In the genomic region with DNA sequence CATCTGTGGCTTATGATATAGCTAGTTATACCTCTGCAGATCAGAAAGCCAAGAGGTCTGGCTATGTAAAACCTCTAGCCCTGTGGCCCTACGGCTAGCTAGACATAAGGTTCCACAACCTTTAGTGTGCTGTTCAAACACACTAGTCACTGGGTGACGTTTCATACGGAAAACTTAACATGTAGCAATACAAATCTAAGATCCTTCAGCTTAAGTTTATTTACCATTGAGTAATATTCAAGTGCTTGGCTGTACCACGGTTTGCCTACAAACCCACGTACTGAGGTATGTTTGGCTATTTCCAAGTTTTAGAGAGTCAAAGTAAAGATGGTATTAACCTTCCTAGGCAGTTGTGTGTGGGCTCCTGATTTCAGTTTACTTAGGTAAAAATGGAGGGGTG, we compare ENCODE assay signal across 35 mouse cellular contexts.
"Had no signal": no experiment of that assay in that cellular context is flagged by ENCODE, and none has a peak within 500 bp of the region (broad histone marks: within the 10 kb centered on the region; RNA-seq: fewer than 3 reads in every experiment).

No protein-coding gene starts in this region.

- H3K27me3 ChIP-seq: heart, embryonic 12.5 days; heart, embryonic 13.5 days; heart, embryonic 15.5 days; hindbrain, embryonic 12.5 days; hindbrain, embryonic 13.5 days; hindbrain, embryonic 15.5 days; intestine, embryonic 15.5 days; kidney, embryonic 15.5 days had no signal

- H3K27ac ChIP-seq: heart, adult 2 months; heart, embryonic 10.5 days; heart, embryonic 13.5 days; heart, embryonic 15.5 days; hindbrain, embryonic 10.5 days; hindbrain, embryonic 12.5 days; hindbrain, embryonic 13.5 days; hindbrain, embryonic 14.5 days; hindbrain, embryonic 15.5 days; hindbrain, postnatal 0 days; intestine, embryonic 15.5 days; kidney, embryonic 15.5 days; kidney, postnatal 0 days; layer of hippocampus, adult 2 months had no signal

- H3K9ac ChIP-seq: heart, embryonic 12.5 days; heart, embryonic 13.5 days; heart, embryonic 15.5 days; hindbrain, embryonic 12.5 days; hindbrain, embryonic 13.5 days; hindbrain, embryonic 14.5 days; hindbrain, embryonic 15.5 days; intestine, embryonic 15.5 days; kidney, embryonic 15.5 days had no signal

- H3K36me3 ChIP-seq: heart, embryonic 10.5 days; heart, embryonic 12.5 days; heart, embryonic 13.5 days; heart, embryonic 15.5 days; hindbrain, embryonic 10.5 days; hindbrain, embryonic 12.5 days; hindbrain, embryonic 13.5 days; hindbrain, embryonic 15.5 days; intestine, embryonic 15.5 days; kidney, embryonic 15.5 days had no signal

- H3K4me3 ChIP-seq: heart, adult 2 months; heart, embryonic 10.5 days; heart, embryonic 12.5 days; heart, embryonic 13.5 days; heart, embryonic 15.5 days; hindbrain, embryonic 10.5 days; hindbrain, embryonic 12.5 days; hindbrain, embryonic 13.5 days; hindbrain, embryonic 15.5 days; intestine, embryonic 15.5 days; kidney, embryonic 15.5 days; layer of hippocampus, adult 2 months had no signal

- H3K4me2 ChIP-seq: heart, embryonic 11.5 days; heart, embryonic 12.5 days; heart, embryonic 13.5 days; heart, embryonic 15.5 days; hindbrain, embryonic 12.5 days; hindbrain, embryonic 13.5 days; hindbrain, embryonic 14.5 days; hindbrain, embryonic 15.5 days; intestine, embryonic 15.5 days; kidney, embryonic 15.5 days had no signal

- ATAC-seq: hindbrain, embryonic 16.5 days; hindbrain, postnatal 0 days; inflammation-experienced regulatory T-cells, adult 6 months; intestine, embryonic 15.5 days; intestine, embryonic 16.5 days; intestine, postnatal 0 days had no signal

- H3K9me3 ChIP-seq: heart, embryonic 10.5 days; heart, embryonic 12.5 days; heart, embryonic 13.5 days; heart, embryonic 15.5 days; hindbrain, embryonic 10.5 days; hindbrain, embryonic 12.5 days; hindbrain, embryonic 13.5 days; hindbrain, embryonic 15.5 days; intestine, embryonic 15.5 days; kidney, embryonic 15.5 days had no signal

- H3K4me1 ChIP-seq: heart, embryonic 10.5 days; heart, embryonic 12.5 days; heart, embryonic 13.5 days; heart, embryonic 15.5 days; hindbrain, embryonic 10.5 days; hindbrain, embryonic 12.5 days; intestine, embryonic 15.5 days; kidney, embryonic 15.5 days had no signal

- DNase-seq: heart, adult 2 months; heart, postnatal 10 days; heart, postnatal 14 days; heart, postnatal 36 days; heart, postnatal 4 days; kidney, adult 11 months; kidney, adult 18-20 months; kidney, adult 2 months; kidney, adult 8-10 months; kidney, adult 9 months; kidney, postnatal 10 days; kidney, postnatal 14 days; kidney, postnatal 25 days; kidney, postnatal 36 days; kidney, postnatal 4 days; layer of hippocampus, adult 9-11 months had no signal
